Mouse (Mus musculus) cortical plate, adult 2 months (tissue): ENCODE measurements around the gene Plekhf1. TPM values are rescaled to one million over a fixed set of nuclear protein-coding genes. Genes with fewer than 3 reads are reported as not detected.

ENCODE experiments used
- H3K27ac ChIP-seq: fragments of 200-500 bp; 2 replicates; pipeline ENCODE4 v1.5.1; 2012; ENCODE audit warnings: low read length, control low read depth, inconsistent platforms; ENCODE audit not compliant: insufficient read depth
- H3K4me1 ChIP-seq: fragments of 200-500 bp; 2 replicates; pipeline ENCODE4 v1.6.1; 2011; ENCODE audit warnings: low read length; ENCODE audit not compliant: control insufficient read depth, insufficient read depth
- H3K4me3 ChIP-seq: fragments of 200-500 bp; 2 replicates; pipeline ENCODE4 v1.5.1; 2011; ENCODE audit warnings: mild to moderate bottlenecking, low read length, control low read depth; ENCODE audit not compliant: insufficient read depth
- CTCF ChIP-seq: fragments of 200-500 bp; IDR thresholded peaks from 2 replicates; pipeline ENCODE4 v1.5.1; 2011; ENCODE audit warnings: mild to moderate bottlenecking, control low read depth, low read length; ENCODE audit not compliant: insufficient read depth; ENCODE audit errors: extremely low read depth
- POLR2A ChIP-seq: fragments of 200-500 bp; IDR thresholded peaks from 2 replicates; pipeline ENCODE4 v1.6.1; 2011; ENCODE audit warnings: mild to moderate bottlenecking, low read length, control low read depth; ENCODE audit not compliant: insufficient read depth; ENCODE audit errors: extremely low read depth
- polyA plus RNA-seq: library from polyadenylated mRNA; depleted of rRNA; stranded (reverse); fragments of >200 nt; gene quantifications from 2 replicates; pipeline ENCODE4 v1.2.3, GENCODE M21; 2012

Plekhf1 gene
- polyA plus RNA-seq, 1 experiment = 1.8 TPM

DNA sequence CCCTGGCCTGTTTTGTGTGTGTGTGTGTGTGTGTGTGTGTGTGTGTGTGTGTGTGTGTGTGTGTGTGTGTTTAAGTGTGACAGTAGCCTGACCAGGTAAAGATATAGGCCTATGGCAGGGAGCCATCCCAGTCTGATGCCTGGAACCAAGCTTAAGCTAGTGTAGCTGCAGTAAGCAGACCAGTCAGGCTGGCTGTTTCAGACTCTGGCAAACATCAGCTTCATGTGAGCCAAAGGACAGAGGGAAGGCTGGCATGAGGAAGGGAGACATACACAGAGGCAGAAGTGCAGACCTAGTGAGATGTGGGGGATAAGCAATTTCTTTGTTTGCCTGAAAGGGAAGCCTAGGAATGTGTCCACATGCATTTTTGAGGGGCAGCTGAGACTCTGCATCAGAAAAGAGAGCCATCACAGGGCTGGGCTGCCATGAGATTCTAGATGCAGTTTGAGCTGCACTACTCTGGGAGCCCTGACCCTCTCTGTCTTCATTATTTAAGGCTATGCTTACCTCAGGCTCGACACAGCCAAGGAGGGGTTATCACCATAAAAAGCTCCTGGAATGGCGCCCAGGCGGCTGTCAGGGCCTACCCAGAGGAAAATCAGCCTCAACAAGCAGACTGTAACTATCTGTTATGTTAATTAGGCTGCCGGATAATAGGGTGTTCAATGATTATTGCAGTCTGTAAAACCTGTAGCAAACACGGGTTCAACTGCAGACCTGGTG, 23.8 kb upstream of the Plekhf1 start:
- H3K4me3 ChIP-seq = no peak overlapping the region
- TF ChIP-seq POLR2A = no peak
- no peak for TF ChIP-seq CTCF
- no peaks in the 10 kb centered on the region for H3K4me1 ChIP-seq
- H3K27ac ChIP-seq = no peak overlapping the region

DNA sequence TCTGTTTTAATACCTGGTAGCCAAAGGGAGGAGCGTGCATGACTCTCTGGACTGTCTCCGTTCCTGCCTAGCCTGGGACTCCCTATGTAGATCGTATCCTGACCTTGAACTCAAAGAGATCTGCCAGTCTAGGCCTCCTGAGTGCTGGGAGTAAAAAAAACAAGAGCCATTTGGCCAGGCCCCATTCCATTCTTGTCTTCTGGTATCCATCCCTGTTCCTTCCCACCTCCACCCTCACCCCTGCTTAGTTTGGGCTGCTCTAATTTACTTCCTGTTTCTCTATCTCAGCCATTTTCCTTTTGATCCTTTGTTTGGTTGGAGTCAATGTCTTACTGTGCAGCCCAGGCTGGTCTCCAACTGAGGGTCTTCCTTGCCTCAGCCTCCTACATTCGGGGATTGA, 14.6 kb upstream of the Plekhf1 start:
- no peak overlapping the region for H3K4me3 ChIP-seq
- no peak overlapping the region for H3K27ac ChIP-seq
- H3K4me1 ChIP-seq = no peaks in the 10 kb centered on the region
- TF ChIP-seq POLR2A (no peak), CTCF (no peak)

DNA sequence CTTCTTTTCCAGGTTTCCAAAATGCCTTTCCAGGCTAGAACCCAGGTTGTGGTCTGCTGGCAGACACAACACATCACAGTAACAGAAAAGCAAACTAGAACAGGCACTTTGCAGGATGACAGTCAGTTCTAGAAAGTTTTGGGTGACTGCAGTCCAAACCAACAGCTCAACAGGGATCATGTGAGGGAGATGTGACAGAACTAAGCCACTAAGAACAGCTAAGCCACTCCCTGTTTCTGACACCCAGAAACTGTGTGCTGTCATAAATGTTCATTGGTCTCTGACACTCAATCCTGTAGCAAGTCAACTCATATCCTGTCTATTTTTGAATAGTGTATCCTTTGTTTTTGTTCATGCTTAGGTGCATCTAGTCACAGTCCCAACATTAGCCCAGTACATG, 9.3 kb upstream of the Plekhf1 start:
- no peak for TF ChIP-seq POLR2A
- no peak for TF ChIP-seq CTCF
- no peaks in the 10 kb centered on the region for H3K4me1 ChIP-seq
- no peak overlapping the region for H3K4me3 ChIP-seq
- no peak overlapping the region for H3K27ac ChIP-seq

DNA sequence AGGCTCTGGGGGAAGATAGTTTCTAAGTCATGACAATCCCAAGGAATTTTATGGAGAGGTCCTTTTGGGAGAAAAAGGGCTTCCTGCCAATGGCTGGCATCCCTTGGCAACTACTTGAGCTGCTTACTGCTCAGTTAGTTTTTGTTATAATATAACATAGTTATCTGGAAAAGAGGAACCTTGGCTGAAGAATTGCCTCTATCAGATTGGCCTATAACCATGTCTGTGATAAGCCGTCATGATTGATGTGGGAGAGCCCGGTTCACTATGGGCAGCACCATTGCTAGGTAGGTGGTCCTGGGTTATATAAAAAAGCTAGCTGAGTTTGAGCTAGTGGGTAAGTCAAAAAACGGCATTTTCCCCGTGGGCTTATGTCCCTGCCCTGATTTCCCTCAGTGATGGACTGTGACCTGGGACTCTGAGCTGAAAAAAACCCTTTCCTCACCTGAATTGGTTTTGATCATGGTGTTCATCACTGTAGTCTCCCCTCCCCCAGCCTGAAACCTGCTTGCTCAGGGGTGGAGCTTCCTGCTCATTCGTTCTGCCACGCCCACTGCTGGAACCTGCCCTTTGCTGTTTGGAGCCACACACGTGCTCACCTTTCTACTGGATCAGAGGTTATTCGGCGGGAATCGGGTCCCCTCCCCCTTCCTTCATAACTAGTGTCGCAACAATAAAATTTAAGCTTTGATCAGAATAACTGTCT, 8.7 kb upstream of the Plekhf1 start:
- TF ChIP-seq CTCF (no peak), POLR2A (no peak)
- no peak overlapping the region for H3K4me3 ChIP-seq
- H3K4me1 ChIP-seq = no peaks in the 10 kb centered on the region

DNA sequence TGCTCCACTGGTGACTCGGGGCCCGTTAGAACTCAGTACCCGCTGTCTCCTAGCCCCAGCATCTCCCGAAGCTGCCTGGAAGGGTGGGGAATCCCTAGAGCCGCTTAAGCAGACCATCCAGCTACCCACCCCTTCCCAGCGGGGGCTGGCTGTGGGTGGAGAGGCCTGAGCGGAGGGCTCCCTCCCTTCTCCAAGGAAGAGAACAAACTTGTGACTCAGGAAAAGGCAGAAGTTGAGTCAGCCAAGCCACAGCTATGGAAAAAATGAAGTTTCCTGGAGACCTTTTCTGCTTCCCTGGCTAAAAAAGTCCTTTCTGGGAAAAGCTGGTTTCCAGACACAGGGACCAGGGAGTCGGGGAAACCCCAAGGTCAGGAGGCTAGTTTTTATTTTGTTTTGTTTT, 2.5 kb upstream of the Plekhf1 start:
- H3K4me1 ChIP-seq = no peaks in the 10 kb centered on the region
- H3K4me3 ChIP-seq = no peak overlapping the region
- no peak overlapping the region for H3K27ac ChIP-seq
- TF ChIP-seq CTCF (no peak), POLR2A (no peak)

More for the DNA sequence above, 8.7 kb upstream of the Plekhf1 start:
- no peak overlapping the region for H3K27ac ChIP-seq

- Histone ChIP-seq H3K4me3 (no peak overlapping the region), H3K27ac (no peak overlapping the region), H3K4me1 (no peaks in the 10 kb centered on the region)
- TF ChIP-seq CTCF (no peak), POLR2A (no peak)
These were observed 513 bp upstream of the Plekhf1 start for GRCm38 (mm10) chr7:38228329-38228728.

DNA sequence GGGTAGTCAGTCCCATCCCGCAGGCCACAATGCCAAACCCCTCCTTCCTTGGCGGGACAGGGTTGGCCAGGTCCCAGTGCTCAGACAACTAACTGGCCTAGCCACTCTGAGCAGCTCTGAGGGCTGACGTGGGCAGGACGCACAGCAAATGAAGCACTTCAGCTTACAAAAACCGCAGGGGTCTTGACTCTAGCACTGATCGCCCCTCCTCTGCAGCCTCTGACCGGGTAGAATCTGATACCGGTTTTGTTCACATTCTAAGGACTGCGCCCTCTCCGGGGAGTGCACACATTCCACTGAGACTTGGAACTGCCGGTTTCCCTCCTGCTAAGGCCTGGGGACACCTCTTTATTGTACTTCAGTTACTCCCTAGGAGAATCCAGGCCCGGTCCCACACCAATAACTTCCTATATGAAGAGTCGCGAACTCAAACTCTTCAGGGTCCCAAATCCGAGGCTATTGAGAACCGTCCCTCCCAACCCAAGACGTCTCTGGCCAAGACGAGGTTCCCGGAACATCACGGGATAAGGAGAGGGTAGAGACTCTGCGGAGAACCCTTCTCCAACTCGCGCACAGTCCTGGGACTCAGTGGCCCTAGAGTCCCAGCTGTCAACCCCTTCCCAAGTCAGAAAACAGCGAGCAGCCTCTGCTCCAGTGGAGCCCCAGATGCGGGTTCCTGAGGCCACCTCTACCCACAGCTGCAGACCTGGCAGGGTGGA, 476 bp downstream of the Plekhf1 start:
- peak overlapping the region; percentile 40 for H3K4me3 ChIP-seq
- no peaks in the 10 kb centered on the region for H3K4me1 ChIP-seq
- TF ChIP-seq CTCF (no peak), POLR2A (0 out of 2 replicates have a peak, but pooled peaks have one; percentile 10)
- peak overlapping the region; percentile 22; the same call in 1 of the 2 replicates for H3K27ac ChIP-seq

DNA sequence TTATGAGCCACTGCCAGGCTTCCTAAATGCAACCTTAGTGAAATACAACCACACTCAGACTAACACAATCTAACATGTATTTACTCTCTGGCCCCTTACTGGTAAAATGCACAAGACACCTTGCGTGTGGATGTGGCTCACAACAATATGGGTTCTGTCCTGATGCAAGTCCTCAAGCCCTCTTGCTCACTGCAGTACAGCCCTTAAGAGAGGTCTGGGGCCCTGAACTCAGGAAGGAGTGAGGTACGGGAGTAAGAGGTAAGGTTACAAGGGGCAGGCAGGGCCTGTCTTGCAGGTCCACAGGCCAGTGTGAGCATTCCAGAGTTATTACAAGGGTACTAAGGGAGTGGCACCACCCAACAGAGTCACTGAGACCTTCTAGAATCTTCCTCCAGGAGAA, 1.6 kb downstream of the Plekhf1 start:
- no peak overlapping the region; the same call in none of the 2 replicates for H3K4me3 ChIP-seq
- no peak overlapping the region for H3K27ac ChIP-seq
- no peaks in the 10 kb centered on the region for H3K4me1 ChIP-seq

GRCm38 (mm10) chr7:38224577-38225369, 3.0 kb downstream of the Plekhf1 start:
- TF ChIP-seq POLR2A (no peak), CTCF (no peak)
- Histone ChIP-seq H3K4me3 (no peak overlapping the region), H3K4me1 (no peaks in the 10 kb centered on the region), H3K27ac (no peak overlapping the region)

More for the DNA sequence above, 1.6 kb downstream of the Plekhf1 start:
- no peak for TF ChIP-seq POLR2A
- no peak for TF ChIP-seq CTCF
